Mouse (Mus musculus) left cerebral cortex, adult 8-10 months (tissue): ENCODE results near the gene Gm4559. TPM values are rescaled to one million over a fixed set of nuclear protein-coding genes. Genes with fewer than 3 reads are reported as not detected.
"Not testable (repeated sequence)": the region's sequence is repeated elsewhere in the genome, so short reads cannot be mapped to it uniquely, and the experiment has no call there.

Experiments
- DNase-seq, 2 experiments: peaks; one replicate each; pipeline ENCODE4 v3.0.0; 2022; ENCODE audit warnings: low spot score in 2 of 2
- total RNA-seq, 4 experiments: library from RNA; stranded (reverse); gene quantifications; 2 replicates each; pipeline ENCODE4 v1.2.4; 2022

Gene Gm4559
- total RNA-seq, result not detected

- DNase-seq, result not testable (repeated sequence)
Measured at GRCm38 (mm10) chr7:142274263-142274662, at the start of gene Gm4559. Gene Gm4559 (minus strand): TSS chr7:142274363.

GRCm38 (mm10) chr7:142323396-142324117, 49.4 kb upstream of the Gm4559 start:
- no peak for DNase-seq

- no peak for DNase-seq
Measured at GRCm38 (mm10) chr7:142322641-142323040, 48.5 kb upstream of the Gm4559 start.

GRCm38 (mm10) chr7:142321637-142322306, 47.6 kb upstream of the Gm4559 start:
- not testable (repeated sequence) for DNase-seq

DNA sequence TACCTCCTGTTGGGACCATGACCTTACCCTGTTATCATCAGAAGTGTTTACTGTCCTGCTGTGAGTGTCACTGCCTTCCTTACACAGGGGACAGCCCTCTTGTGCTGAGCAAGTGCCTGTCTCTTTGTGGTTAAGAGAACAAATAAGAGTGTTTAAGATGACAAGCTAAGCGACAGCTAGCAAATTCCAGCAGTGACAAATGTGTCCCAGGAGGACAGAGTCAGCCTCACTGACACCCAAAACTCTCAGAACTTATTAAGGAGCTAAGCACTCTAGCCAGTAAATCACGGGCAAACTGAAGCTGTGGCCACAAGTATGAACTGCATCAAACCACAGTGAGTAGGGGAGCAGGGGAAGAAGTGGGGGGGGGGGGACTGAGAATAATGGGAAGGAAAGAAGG, 46.7 kb upstream of the Gm4559 start:
- DNase-seq, result no peak

DNA sequence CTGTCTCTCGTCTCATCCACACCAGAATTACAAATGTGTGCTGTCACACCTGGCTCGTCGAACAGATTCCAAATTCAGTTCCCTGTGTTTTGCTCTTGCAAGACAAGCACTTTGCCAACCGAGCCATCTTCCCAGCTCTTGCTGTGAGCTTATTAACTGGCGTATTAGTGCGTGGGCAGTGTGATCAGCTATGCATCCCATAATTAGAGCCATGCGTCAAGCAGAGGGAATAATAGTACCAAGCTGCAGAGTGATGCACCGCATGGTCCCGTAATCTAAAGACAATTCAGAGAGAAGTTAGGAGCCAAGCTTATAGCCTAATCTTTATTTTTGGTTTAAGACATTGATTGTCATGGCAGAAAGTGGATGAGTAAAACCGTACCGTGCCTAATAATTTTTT, 45.0 kb upstream of the Gm4559 start:
- no peak for DNase-seq

GRCm38 (mm10) chr7:142317216-142317615, 43.1 kb upstream of the Gm4559 start:
- DNase-seq, result no peak

GRCm38 (mm10) chr7:142316558-142316957, 42.4 kb upstream of the Gm4559 start:
- DNase-seq, result peak in 1 of 2 experiments; percentile 15

GRCm38 (mm10) chr7:142314600-142315285, 40.6 kb upstream of the Gm4559 start:
- no peak for DNase-seq

- DNase-seq, result not testable (repeated sequence)
Measured at GRCm38 (mm10) chr7:142303929-142304328, 29.8 kb upstream of the Gm4559 start.

DNA sequence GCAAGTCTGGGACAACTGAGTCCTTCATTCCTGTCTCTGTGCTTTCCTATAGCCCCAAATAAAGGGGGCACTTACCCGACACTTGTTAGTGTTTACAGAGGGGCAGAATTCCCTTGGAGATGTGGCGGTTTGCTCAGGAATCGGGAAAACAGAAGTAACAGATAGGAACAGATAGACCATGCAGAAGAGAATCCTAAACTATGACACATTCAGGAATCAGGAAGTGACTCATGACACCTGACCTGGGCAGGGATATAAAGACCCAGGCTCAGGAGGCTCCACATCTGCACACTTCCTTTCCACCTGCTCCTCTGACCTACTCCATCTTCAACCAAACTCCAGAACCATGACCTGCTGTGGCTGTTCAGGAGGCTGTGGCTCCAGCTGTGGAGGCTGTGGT, 29.1 kb upstream of the Gm4559 start, which contains the start of gene Krtap5-4:
Gene Krtap5-4 (plus strand): TSS at position 301 of the 400 bp plus-strand sequence.
- DNase-seq, result no peak

DNA sequence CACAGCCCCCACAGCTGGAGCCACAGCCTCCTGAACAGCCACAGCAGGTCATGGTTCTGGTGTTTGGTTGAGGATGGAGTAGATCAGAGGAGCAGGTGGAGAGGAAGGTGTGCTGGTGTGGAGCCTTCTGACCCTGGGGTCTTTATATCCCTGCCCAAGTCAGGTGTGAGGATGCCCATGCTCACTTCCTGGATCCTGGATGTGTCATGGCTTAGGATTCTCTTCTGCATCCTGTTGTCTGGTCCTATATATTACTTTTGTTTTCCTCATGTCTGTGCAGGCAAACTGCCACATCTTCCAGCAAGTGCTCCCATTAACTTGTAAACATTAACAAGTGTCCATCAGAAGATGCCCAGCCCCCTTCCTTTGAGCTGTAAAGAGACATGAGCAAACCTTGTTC, 22.9 kb upstream of the Gm4559 start, which contains the start of gene Krtap5-1:
Gene Krtap5-1 (minus strand): TSS at position 101 of the 400 bp plus-strand sequence.
- not testable (repeated sequence) for DNase-seq

DNA sequence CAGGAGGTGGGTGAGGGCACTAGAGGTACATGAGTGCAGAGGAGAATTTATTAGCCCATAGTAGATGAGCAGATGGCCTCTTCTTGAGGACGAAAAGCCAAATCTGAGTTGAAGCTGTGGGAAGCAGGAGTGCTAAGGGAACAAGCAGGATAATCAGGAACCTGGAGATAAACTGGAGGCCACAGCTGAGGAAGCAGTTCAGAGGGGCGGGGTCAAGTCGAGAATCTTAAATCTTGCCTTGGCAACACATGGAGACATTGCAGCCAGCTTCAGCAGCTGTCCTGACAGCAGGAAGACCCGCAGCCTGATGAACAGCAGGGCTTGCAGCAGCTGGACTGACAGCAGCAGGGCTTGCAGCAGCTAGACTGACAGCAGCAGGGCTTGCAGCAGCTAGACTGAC, 21.9 kb upstream of the Gm4559 start:
- not testable (repeated sequence) for DNase-seq

- no peak for DNase-seq
Measured at GRCm38 (mm10) chr7:142295418-142295817, 21.3 kb upstream of the Gm4559 start.

- not testable (repeated sequence) for DNase-seq
Measured at GRCm38 (mm10) chr7:142293851-142294250, 19.7 kb upstream of the Gm4559 start.

- DNase-seq, result not testable (repeated sequence)
Measured at GRCm38 (mm10) chr7:142285910-142286612, 11.9 kb upstream of the Gm4559 start.

DNA sequence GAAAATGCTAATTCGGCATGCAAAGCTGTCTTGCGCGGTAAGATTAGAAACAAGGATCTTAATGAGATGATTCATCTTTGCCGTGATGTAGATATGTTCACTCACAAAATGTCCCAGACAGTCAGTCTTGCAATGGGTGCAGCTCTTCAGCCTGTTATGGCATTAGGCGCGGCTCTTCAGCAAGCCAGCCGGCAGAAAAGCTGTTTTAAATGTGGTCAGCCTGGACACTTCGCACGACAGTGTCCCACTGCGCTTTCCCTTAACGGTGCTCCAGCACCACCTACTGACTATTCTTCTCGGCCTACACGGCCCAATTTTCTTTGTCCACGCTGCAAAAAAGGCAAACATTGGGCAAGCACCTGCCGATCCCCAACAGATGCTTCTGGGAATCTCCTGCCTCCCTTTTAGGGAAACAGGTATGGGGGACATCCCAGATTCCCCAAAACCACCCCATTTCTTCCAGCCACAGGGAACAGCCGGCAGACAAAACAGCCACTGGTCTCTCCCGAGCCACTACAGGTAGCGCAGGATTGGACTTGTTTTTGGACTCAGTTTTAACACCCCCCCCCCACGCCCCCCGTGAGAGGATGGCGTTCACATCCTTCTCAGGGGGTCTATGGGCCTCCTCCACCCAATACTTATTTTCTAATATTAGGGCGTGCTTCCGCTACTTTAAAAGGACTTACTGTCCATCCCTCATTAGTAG, 11.1 kb upstream of the Gm4559 start:
- DNase-seq, result peak; percentile 7 to 8

DNA sequence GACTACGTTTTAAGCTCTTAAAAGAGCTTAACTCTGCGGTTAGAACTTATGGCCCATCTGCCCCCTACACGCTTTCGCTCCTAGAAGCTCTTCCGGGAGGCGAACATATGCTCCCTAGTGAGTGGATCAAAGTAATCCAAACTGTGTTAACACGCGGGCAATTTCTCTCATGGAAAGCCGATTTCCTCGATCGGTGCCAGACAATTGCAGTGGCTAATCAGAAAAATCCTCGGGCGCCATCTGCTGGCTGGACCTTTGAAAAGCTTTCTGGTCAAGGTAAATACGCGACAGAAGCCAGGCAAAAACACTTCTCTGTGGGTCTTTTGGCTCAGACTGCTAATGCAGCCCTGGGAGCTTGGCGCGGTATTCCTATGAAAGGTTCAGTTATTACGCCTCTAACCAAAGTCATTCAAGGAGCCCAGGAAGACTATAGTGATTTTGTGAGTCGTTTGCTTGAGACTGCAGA, 10.5 kb upstream of the Gm4559 start:
- DNase-seq, result peak; percentile 77 to 88

- DNase-seq, result peak; percentile 9 to 25
Measured at GRCm38 (mm10) chr7:142284023-142284591, 9.9 kb upstream of the Gm4559 start.

GRCm38 (mm10) chr7:142282847-142283246, 8.7 kb upstream of the Gm4559 start:
- not testable (repeated sequence) for DNase-seq
